Mouse (Mus musculus): ENCODE measurements around the gene Crlf1. TPM values are rescaled to one million over a fixed set of nuclear protein-coding genes. Genes with fewer than 3 reads are reported as not detected.

The Crlf1 gene
- polyA plus RNA-seq, 1 experiment from 2014 or later, result 2.4 TPM

GRCm38 (mm10) chr8:70552836-70553235 is 59.9 kb downstream of the Crlf1 start:
- H3K9ac ChIP-seq (ENCODE audit: low read depth, low read length), result no peak overlapping the region
- H3K9me3 ChIP-seq (ENCODE audit: control insufficient read depth, low read length), result no peaks in the 10 kb centered on the region
- H3K27me3 ChIP-seq (ENCODE audit: control insufficient read depth, insufficient read depth, low read length), result no peaks in the 10 kb centered on the region
- no peak overlapping the region for H3K4me3 ChIP-seq (ENCODE audit: low read depth, low read length)
- ATAC-seq (ENCODE audit: low FRiP score) (no peak), DNase-seq (ENCODE audit: low spot score) (no peak)
- no peaks in the 10 kb centered on the region for H3K4me1 ChIP-seq (replicated peaks; ENCODE audit: control insufficient read depth, insufficient read depth, low read length)
- H3K36me3 ChIP-seq (ENCODE audit: control insufficient read depth, insufficient read depth, low read length), result no peaks in the 10 kb centered on the region
- H3K27ac ChIP-seq (ENCODE audit: low read depth, low read length), result no peak overlapping the region
- no peak overlapping the region for H3K4me2 ChIP-seq (replicated peaks; ENCODE audit: low read depth, low read length)
- 71% methylated on average over 1 of the region's 1 CpGs for WGBS

Other genes starting within 250 kb of the Crlf1 start
- gene Homer3, start 210.3 kb upstream of the Crlf1 start, polyA plus RNA-seq (2014; fragmentation: Nextera tagmentation; extraction: Ambion mirVana), result 50.4 and 51.6 TPM in 2 replicates
- gene Ddx49, start 190.7 kb upstream of the Crlf1 start, polyA plus RNA-seq (2014; fragmentation: Nextera tagmentation; extraction: Ambion mirVana), result 43.3 and 50.1 TPM in 2 replicates
- gene Cope, start 190.6 kb upstream of the Crlf1 start, polyA plus RNA-seq (2014; fragmentation: Nextera tagmentation; extraction: Ambion mirVana), result 268 and 278 TPM in 2 replicates
- gene Cers1, start 177.4 kb upstream of the Crlf1 start, polyA plus RNA-seq (2014; fragmentation: Nextera tagmentation; extraction: Ambion mirVana), result 5.7 and 6.2 TPM in 2 replicates
- gene Gdf1, start 163.3 kb upstream of the Crlf1 start, polyA plus RNA-seq (2014; fragmentation: Nextera tagmentation; extraction: Ambion mirVana), result 1.3 TPM in 2 replicates
- gene Upf1, start 139.9 kb upstream of the Crlf1 start, polyA plus RNA-seq (2014; fragmentation: Nextera tagmentation; extraction: Ambion mirVana), result 21.4 TPM in 2 replicates
- gene Comp, start 119.6 kb upstream of the Crlf1 start, polyA plus RNA-seq (2014; fragmentation: Nextera tagmentation; extraction: Ambion mirVana), result 0.08 and 0.11 TPM in 2 replicates
- 13.6 and 14.2 TPM in 2 replicates for gene Crtc1, start 53.6 kb upstream of the Crlf1 start, polyA plus RNA-seq (2014; fragmentation: Nextera tagmentation; extraction: Ambion mirVana)
- 11.1 and 12.8 TPM in 2 replicates for gene Klhl26, start 16.2 kb upstream of the Crlf1 start, polyA plus RNA-seq (2014; fragmentation: Nextera tagmentation; extraction: Ambion mirVana)
- 15.6 and 19.6 TPM in 2 replicates for gene Tmem59l, start 5.8 kb upstream of the Crlf1 start, polyA plus RNA-seq (2014; fragmentation: Nextera tagmentation; extraction: Ambion mirVana)
- 129 and 136 TPM in 2 replicates for gene Rex1bd, start 13.6 kb downstream of the Crlf1 start, polyA plus RNA-seq (2014; fragmentation: Nextera tagmentation; extraction: Ambion mirVana)
- 814 and 839 TPM in 2 replicates for gene Uba52, start 17.6 kb downstream of the Crlf1 start, polyA plus RNA-seq (2014; fragmentation: Nextera tagmentation; extraction: Ambion mirVana)
- gene Fkbp8, start 34.6 kb downstream of the Crlf1 start, polyA plus RNA-seq (2014; fragmentation: Nextera tagmentation; extraction: Ambion mirVana), result 226 and 243 TPM in 2 replicates
- 48.3 and 52.6 TPM in 2 replicates for gene Kxd1, start 34.8 kb downstream of the Crlf1 start, polyA plus RNA-seq (2014; fragmentation: Nextera tagmentation; extraction: Ambion mirVana)
- 15.4 and 16.5 TPM in 2 replicates for gene Ell, start 46.3 kb downstream of the Crlf1 start, polyA plus RNA-seq (2014; fragmentation: Nextera tagmentation; extraction: Ambion mirVana)
- gene Isyna1, start 101.2 kb downstream of the Crlf1 start, polyA plus RNA-seq (2014; fragmentation: Nextera tagmentation; extraction: Ambion mirVana), result 57.9 and 65.1 TPM in 2 replicates
- 126 and 129 TPM in 2 replicates for gene Ssbp4, start 115.7 kb downstream of the Crlf1 start, polyA plus RNA-seq (2014; fragmentation: Nextera tagmentation; extraction: Ambion mirVana)
- gene Lrrc25, start 123.0 kb downstream of the Crlf1 start, polyA plus RNA-seq (2014; fragmentation: Nextera tagmentation; extraction: Ambion mirVana), result 0.85 and 0.97 TPM in 2 replicates
- gene Gdf15, start 139.3 kb downstream of the Crlf1 start, polyA plus RNA-seq (2014; fragmentation: Nextera tagmentation; extraction: Ambion mirVana), result not detected in 2 replicates
- 170 TPM in 2 replicates for gene Pgpep1, start 167.2 kb downstream of the Crlf1 start, polyA plus RNA-seq (2014; fragmentation: Nextera tagmentation; extraction: Ambion mirVana)
- 282 and 299 TPM in 2 replicates for gene Lsm4, start 180.1 kb downstream of the Crlf1 start, polyA plus RNA-seq (2014; fragmentation: Nextera tagmentation; extraction: Ambion mirVana)
- 126 and 137 TPM in 2 replicates for gene Jund, start 205.8 kb downstream of the Crlf1 start, polyA plus RNA-seq (2014; fragmentation: Nextera tagmentation; extraction: Ambion mirVana)
- gene Iqcn, start 210.3 kb downstream of the Crlf1 start, polyA plus RNA-seq (2014; fragmentation: Nextera tagmentation; extraction: Ambion mirVana), result 0.03 and 0.14 TPM in 2 replicates
- not detected in 2 replicates for gene Gm3336, start 225.4 kb downstream of the Crlf1 start, polyA plus RNA-seq (2014; fragmentation: Nextera tagmentation; extraction: Ambion mirVana)
- gene Pde4c, start 230.6 kb downstream of the Crlf1 start, polyA plus RNA-seq (2014; fragmentation: Nextera tagmentation; extraction: Ambion mirVana), result 0.09 TPM in 1 of 2 replicates, not detected in the other